21 mouse cellular contexts compared by ENCODE assay signal in genomic region chr4:151695984-151696383, GRCm38 (mm10).
DNase-seq lines count a peak whose midpoint lies in the region; ATAC-seq lines count a peak whose summit lies in the region.
"Had no signal": no experiment of that assay in that cellular context is flagged by ENCODE, and none has a peak within 500 bp of the region (broad histone marks: within the 10 kb centered on the region; RNA-seq: fewer than 3 reads in every experiment).

No protein-coding gene starts in this region.

- H3K4me2 ChIP-seq in midbrain, embryonic 12.5 days (replicated peaks), result no peak overlapping the region
- no peak overlapping the region for H3K4me2 ChIP-seq in midbrain, embryonic 16.5 days (ENCODE audit: low read length)
- H3K4me2 ChIP-seq in forebrain, embryonic 12.5 days, result no peak overlapping the region
- H3K4me2 ChIP-seq in hindbrain, embryonic 13.5 days, result no peak overlapping the region
- no peak overlapping the region for H3K4me2 ChIP-seq in neural tube, embryonic 12.5 days (replicated peaks)
- no peak overlapping the region for H3K4me2 ChIP-seq in liver, embryonic 11.5 days
- H3K4me2 ChIP-seq: embryonic facial prominence, embryonic 15.5 days; heart, embryonic 13.5 days; intestine, embryonic 15.5 days; kidney, embryonic 15.5 days; liver, embryonic 15.5 days had no signal

- H3K9me3 ChIP-seq in midbrain, embryonic 12.5 days, result no peaks in the 10 kb centered on the region
- no peaks in the 10 kb centered on the region for H3K9me3 ChIP-seq in midbrain, embryonic 16.5 days (replicated peaks; ENCODE audit: control insufficient read depth, low read length, poor library complexity, severe bottlenecking)
- no peaks in the 10 kb centered on the region for H3K9me3 ChIP-seq in forebrain, embryonic 12.5 days
- H3K9me3 ChIP-seq in hindbrain, embryonic 13.5 days, result no peaks in the 10 kb centered on the region
- no peaks in the 10 kb centered on the region for H3K9me3 ChIP-seq in neural tube, embryonic 12.5 days
- H3K9me3 ChIP-seq in liver, embryonic 11.5 days (ENCODE audit: control insufficient read depth, low read length), result no peaks in the 10 kb centered on the region
- H3K9me3 ChIP-seq: embryonic facial prominence, embryonic 15.5 days; intestine, embryonic 15.5 days; kidney, embryonic 15.5 days; liver, embryonic 15.5 days had no signal

- no peak overlapping the region for H3K4me3 ChIP-seq in midbrain, embryonic 12.5 days
- H3K4me3 ChIP-seq in midbrain, embryonic 16.5 days (ENCODE audit: low read depth, low read length), result no peak overlapping the region
- no peak overlapping the region for H3K4me3 ChIP-seq in forebrain, embryonic 12.5 days (replicated peaks)
- no peak overlapping the region for H3K4me3 ChIP-seq in hindbrain, embryonic 13.5 days
- H3K4me3 ChIP-seq in neural tube, embryonic 12.5 days, result no peak overlapping the region
- no peak overlapping the region for H3K4me3 ChIP-seq in liver, embryonic 11.5 days (ENCODE audit: low read depth, low read length)
- H3K4me3 ChIP-seq: embryonic facial prominence, embryonic 15.5 days; heart, embryonic 13.5 days; intestine, embryonic 15.5 days; kidney, embryonic 15.5 days; liver, embryonic 15.5 days had no signal

- ATAC-seq in midbrain, embryonic 12.5 days (ENCODE audit: low FRiP score, low read depth), result 0 out of 2 replicates have a peak, but pooled peaks have one; percentile 30
- ATAC-seq in midbrain, embryonic 16.5 days, result no peak
- ATAC-seq in forebrain, embryonic 12.5 days (ENCODE audit: low FRiP score), result peak; percentile 69
- peak; percentile 50; the same call in 1 of the 2 replicates for ATAC-seq in hindbrain, embryonic 13.5 days (ENCODE audit: low FRiP score)
- peak; percentile 59 for ATAC-seq in neural tube, embryonic 12.5 days (ENCODE audit: low FRiP score, low read depth)
- no peak for ATAC-seq in liver, embryonic 11.5 days (replicated peaks; ENCODE audit: low FRiP score)
- ATAC-seq: intestine, embryonic 15.5 days; lung, postnatal 0 days had no signal

- peaks cover 25% of the 10 kb centered on the region for H3K4me1 ChIP-seq in midbrain, embryonic 12.5 days
- peaks cover 13% of the 10 kb centered on the region for H3K4me1 ChIP-seq in midbrain, embryonic 16.5 days (ENCODE audit: control insufficient read depth, insufficient read depth, low read length)
- peaks cover 29% of the 10 kb centered on the region for H3K4me1 ChIP-seq in forebrain, embryonic 12.5 days
- peaks cover 53% of the 10 kb centered on the region for H3K4me1 ChIP-seq in hindbrain, embryonic 13.5 days (replicated peaks)
- peaks cover 29% of the 10 kb centered on the region for H3K4me1 ChIP-seq in neural tube, embryonic 12.5 days
- H3K4me1 ChIP-seq in liver, embryonic 11.5 days (replicated peaks; ENCODE audit: control insufficient read depth, insufficient read depth, low read length), result no peaks in the 10 kb centered on the region
- H3K4me1 ChIP-seq: embryonic facial prominence, embryonic 15.5 days; intestine, embryonic 15.5 days; kidney, embryonic 15.5 days; liver, embryonic 15.5 days had no signal

- no peaks in the 10 kb centered on the region for H3K36me3 ChIP-seq in midbrain, embryonic 12.5 days
- H3K36me3 ChIP-seq in midbrain, embryonic 16.5 days (ENCODE audit: control insufficient read depth, insufficient read depth, low read length), result no peaks in the 10 kb centered on the region
- H3K36me3 ChIP-seq in forebrain, embryonic 12.5 days (replicated peaks), result no peaks in the 10 kb centered on the region
- H3K36me3 ChIP-seq in hindbrain, embryonic 13.5 days, result no peaks in the 10 kb centered on the region
- no peaks in the 10 kb centered on the region for H3K36me3 ChIP-seq in neural tube, embryonic 12.5 days
- no peaks in the 10 kb centered on the region for H3K36me3 ChIP-seq in liver, embryonic 11.5 days (ENCODE audit: control insufficient read depth, insufficient read depth, low read length)
- H3K36me3 ChIP-seq: embryonic facial prominence, embryonic 15.5 days; heart, embryonic 13.5 days; intestine, embryonic 15.5 days; kidney, embryonic 15.5 days; liver, embryonic 15.5 days had no signal

- H3K27ac ChIP-seq in midbrain, embryonic 12.5 days (replicated peaks), result peak overlapping the region; percentile 15; the same call in 1 of the 2 replicates
- H3K27ac ChIP-seq in midbrain, embryonic 16.5 days (ENCODE audit: low read length), result no peak overlapping the region
- peak overlapping the region; percentile 19; the same call in 1 of the 2 replicates for H3K27ac ChIP-seq in forebrain, embryonic 12.5 days
- peak overlapping the region; percentile 88 for H3K27ac ChIP-seq in hindbrain, embryonic 13.5 days
- no peak overlapping the region for H3K27ac ChIP-seq in neural tube, embryonic 12.5 days
- H3K27ac ChIP-seq in liver, embryonic 11.5 days (ENCODE audit: low read depth, low read length), result no peak overlapping the region
- H3K27ac ChIP-seq: embryonic facial prominence, embryonic 15.5 days; heart, embryonic 13.5 days; intestine, embryonic 15.5 days; kidney, embryonic 15.5 days; liver, embryonic 15.5 days had no signal

- no peaks in the 10 kb centered on the region for H3K27me3 ChIP-seq in midbrain, embryonic 12.5 days
- H3K27me3 ChIP-seq in midbrain, embryonic 16.5 days (ENCODE audit: control insufficient read depth, insufficient read depth, low read depth, low read length), result no peaks in the 10 kb centered on the region
- 0 out of 2 replicates have a peak, but pooled peaks cover 3% of the 10 kb centered on the region for H3K27me3 ChIP-seq in forebrain, embryonic 12.5 days
- H3K27me3 ChIP-seq in hindbrain, embryonic 13.5 days, result no peaks in the 10 kb centered on the region
- no peaks in the 10 kb centered on the region for H3K27me3 ChIP-seq in neural tube, embryonic 12.5 days (replicated peaks)
- no peaks in the 10 kb centered on the region for H3K27me3 ChIP-seq in liver, embryonic 11.5 days (replicated peaks; ENCODE audit: control insufficient read depth, insufficient read depth, low read length)
- H3K27me3 ChIP-seq: embryonic facial prominence, embryonic 15.5 days; heart, embryonic 13.5 days; intestine, embryonic 15.5 days; kidney, embryonic 15.5 days; liver, embryonic 15.5 days had no signal

- whole genome bisulfite sequencing in midbrain, embryonic 12.5 days, result 50% methylated on average over 11 of the region's 11 CpGs
- 28% methylated on average over 11 of the region's 11 CpGs for WGBS in midbrain, embryonic 16.5 days
- WGBS in forebrain, embryonic 12.5 days, result 38% methylated on average over 11 of the region's 11 CpGs
- WGBS in hindbrain, embryonic 13.5 days, result 29% methylated on average over 11 of the region's 11 CpGs
- 29% methylated on average over 11 of the region's 11 CpGs for WGBS in neural tube, embryonic 12.5 days
- 86% methylated on average over 11 of the region's 11 CpGs for WGBS in liver, embryonic 11.5 days

- DNase-seq in liver, embryonic 11.5 days (ENCODE audit: low spot score), result no peak
- DNase-seq in right cerebral cortex, postnatal 14 days, result no peak
- DNase-seq in heart, postnatal 4 days, result no peak
- DNase-seq: adrenal gland, postnatal 25 days; B cell, adult 2 months; cerebellum, adult 11-12 months; cerebellum, postnatal 14 days; embryo, embryonic 11 days; layer of hippocampus, postnatal 36 days; thymus, postnatal 14 days had no signal

- H3K9ac ChIP-seq in midbrain, embryonic 12.5 days (replicated peaks), result no peak overlapping the region
- no peak overlapping the region for H3K9ac ChIP-seq in midbrain, embryonic 16.5 days (ENCODE audit: low read depth, low read length)
- no peak overlapping the region for H3K9ac ChIP-seq in forebrain, embryonic 12.5 days
- no peak overlapping the region for H3K9ac ChIP-seq in hindbrain, embryonic 13.5 days
- no peak overlapping the region for H3K9ac ChIP-seq in neural tube, embryonic 12.5 days
- H3K9ac ChIP-seq in liver, embryonic 11.5 days (ENCODE audit: low read depth, low read length), result no peak overlapping the region
- H3K9ac ChIP-seq: embryonic facial prominence, embryonic 15.5 days; heart, embryonic 13.5 days; intestine, embryonic 15.5 days; kidney, embryonic 15.5 days; liver, embryonic 15.5 days had no signal

Comparison
In these comparisons a context has a peak if more than half of its experiments do, and no peak if none do; other contexts are left out.
1. ATAC-seq: peak in midbrain, embryonic 12.5 days (single experiment), forebrain, embryonic 12.5 days (single experiment), hindbrain, embryonic 13.5 days (single experiment) and neural tube, embryonic 12.5 days (single experiment); none in midbrain, embryonic 16.5 days (single experiment) and liver, embryonic 11.5 days (single experiment).
2. H3K27ac ChIP-seq: peak in midbrain, embryonic 12.5 days (single experiment), forebrain, embryonic 12.5 days (single experiment) and hindbrain, embryonic 13.5 days (single experiment); none in midbrain, embryonic 16.5 days (single experiment), neural tube, embryonic 12.5 days (single experiment) and liver, embryonic 11.5 days (single experiment).